Mouse (Mus musculus) stomach, embryonic 15.5 days (tissue): ENCODE measurements around the gene Cox16. TPM values are rescaled to one million over a fixed set of nuclear protein-coding genes. Genes with fewer than 3 reads are reported as not detected.
"Not testable (repeated sequence)": the region's sequence is repeated elsewhere in the genome, so short reads cannot be mapped to it uniquely, and the experiment has no call there.

ENCODE experiments used
- ATAC-seq: fragments of 200-750 bp; cut with Nextera tagmentation; 2 replicates; pipeline ENCODE4 v1.8.0; 2017; ENCODE audit warnings: low read depth, moderate number of reproducible peaks, moderate TSS enrichment; ENCODE audit not compliant: insufficient read depth, low FRiP score
- H3K27ac ChIP-seq: fragments of 300-500 bp; sonication (generic); 2 replicates; pipeline ENCODE4 v1.5.1; 2015; ENCODE audit warnings: mild to moderate bottlenecking, inconsistent platforms
- H3K27me3 ChIP-seq: fragments of 300-500 bp; sonication (generic); replicated peaks from 2 replicates; pipeline ENCODE4 v1.6.1; 2015; ENCODE audit warnings: inconsistent platforms
- H3K36me3 ChIP-seq: fragments of 300-500 bp; sonication (generic); 2 replicates; pipeline ENCODE4 v1.6.1; 2015; ENCODE audit warnings: inconsistent platforms
- H3K4me1 ChIP-seq: fragments of 300-500 bp; sonication (generic); 2 replicates; pipeline ENCODE4 v1.6.1; 2015; ENCODE audit warnings: inconsistent platforms
- H3K4me2 ChIP-seq: fragments of 300-500 bp; sonication (generic); 2 replicates; pipeline ENCODE4 v1.6.1; 2015; ENCODE audit warnings: mild to moderate bottlenecking, inconsistent platforms
- H3K4me3 ChIP-seq: fragments of 300-500 bp; sonication (generic); replicated peaks from 2 replicates; pipeline ENCODE4 v1.5.1; 2015; ENCODE audit warnings: inconsistent platforms
- H3K9ac ChIP-seq: fragments of 300-500 bp; sonication (generic); 2 replicates; pipeline ENCODE4 v1.6.1; 2015; ENCODE audit warnings: inconsistent platforms
- H3K9me3 ChIP-seq: fragments of 300-500 bp; sonication (generic); 2 replicates; pipeline ENCODE4 v1.6.1; 2016; ENCODE audit warnings: inconsistent platforms
- WGBS: fragments of 180-500 bp; shearing (Covaris S2); methylation state at CpG from one replicate; pipeline ENCODE4 v1.1.7; 2015; 5-methylcytosine and 5-hydroxymethylcytosine counted together
- polyA plus RNA-seq: library from polyadenylated mRNA; unstranded; fragments of >200 nt; fragmentation: Nextera tagmentation; extraction: Ambion mirVana; gene quantifications from 2 replicates; pipeline ENCODE4 v1.2.1, GENCODE M21; 2015

The Cox16 gene
- polyA plus RNA-seq, 1 experiment from 2014 or later = 150 TPM

DNA sequence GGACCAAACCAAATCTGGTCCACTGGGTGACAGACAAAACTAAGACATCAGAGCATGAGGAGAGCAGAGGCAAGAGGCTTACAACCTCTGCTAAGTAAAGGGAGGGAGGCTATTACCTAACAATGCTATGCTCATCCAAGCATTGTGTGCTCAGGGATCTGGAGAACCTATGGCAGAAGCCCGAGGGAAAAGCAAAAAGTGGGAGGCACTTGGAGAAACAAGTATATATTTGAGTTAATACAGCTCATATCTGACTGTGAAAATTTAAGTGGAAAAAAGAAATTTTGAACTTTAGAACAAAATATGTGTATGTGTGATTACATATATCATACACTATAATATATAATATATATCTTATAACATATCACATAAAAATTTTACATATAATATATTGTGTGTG lies 63.1 kb downstream of the Cox16 start, which contains the start of gene Adam4:
Adam4 (minus strand) TSS at position 101 of the 400 bp plus-strand sequence.
- Histone ChIP-seq H3K27me3 (no peaks in the 10 kb centered on the region), H3K36me3 (0 out of 2 replicates have a peak, but pooled peaks cover 6% of the 10 kb centered on the region), H3K9ac (no peak within 1 kb of the TSS), H3K27ac (no peak within 1 kb of the TSS), H3K4me3 (no peak within 1 kb of the TSS), H3K4me1 (no peaks in the 10 kb centered on the region), H3K4me2 (no peak within 1 kb of the TSS), H3K9me3 (no peaks in the 10 kb centered on the region)
- no peak for ATAC-seq
- WGBS = 86% methylated on average over 1 of the region's 1 CpGs

DNA sequence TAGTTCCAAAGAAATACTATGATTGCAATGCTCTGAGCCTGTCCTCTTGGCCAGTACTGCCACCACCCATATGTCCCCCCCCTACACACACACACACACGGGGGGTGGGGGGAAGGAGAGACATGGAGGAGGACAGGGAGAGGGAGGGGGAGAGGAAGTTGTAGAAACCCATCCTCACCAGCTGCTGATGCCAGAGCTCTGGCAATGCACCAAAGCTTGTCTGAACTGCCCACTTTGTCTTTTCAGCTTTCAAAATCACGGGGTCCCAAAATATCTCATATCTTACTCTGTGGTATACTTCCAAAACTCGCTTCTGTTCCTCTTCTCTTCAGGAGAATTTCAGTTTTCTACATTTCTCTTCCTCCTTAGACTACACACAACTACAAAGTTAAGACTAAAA lies 71.7 kb downstream of the Cox16 start:
- Histone ChIP-seq H3K9me3 (no peaks in the 10 kb centered on the region), H3K4me3 (no peak overlapping the region), H3K9ac (no peak overlapping the region), H3K4me2 (no peak overlapping the region), H3K4me1 (no peaks in the 10 kb centered on the region), H3K27me3 (no peaks in the 10 kb centered on the region), H3K27ac (no peak overlapping the region), H3K36me3 (no peaks in the 10 kb centered on the region)
- no peak for ATAC-seq
- WGBS = 66% methylated on average over 3 of the region's 3 CpGs

DNA sequence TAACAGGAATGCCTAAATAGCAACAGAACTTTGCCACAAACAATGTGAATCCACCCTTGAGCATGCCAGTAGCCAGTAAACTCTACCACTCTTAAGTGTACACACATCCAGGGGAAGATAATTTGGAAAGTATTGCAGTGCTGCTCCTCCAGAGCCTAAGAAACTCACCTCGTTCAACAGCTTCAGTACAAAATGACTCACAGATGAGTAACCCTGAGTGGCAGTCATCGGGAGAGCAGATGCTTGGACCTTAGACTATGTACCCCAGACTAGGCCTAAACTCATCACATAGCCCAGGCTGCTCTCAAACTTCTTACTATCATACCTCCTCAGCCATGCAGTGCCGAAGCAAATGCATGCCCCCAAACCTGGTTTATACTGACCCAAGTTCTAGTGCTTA lies 76.0 kb downstream of the Cox16 start:
- Histone ChIP-seq H3K4me2 (no peak overlapping the region), H3K9me3 (no peaks in the 10 kb centered on the region), H3K27ac (no peak overlapping the region), H3K4me1 (no peaks in the 10 kb centered on the region), H3K9ac (no peak overlapping the region), H3K27me3 (no peaks in the 10 kb centered on the region), H3K36me3 (no peaks in the 10 kb centered on the region), H3K4me3 (no peak overlapping the region)
- no peak for ATAC-seq
- 82% methylated on average over 3 of the region's 3 CpGs for WGBS

DNA sequence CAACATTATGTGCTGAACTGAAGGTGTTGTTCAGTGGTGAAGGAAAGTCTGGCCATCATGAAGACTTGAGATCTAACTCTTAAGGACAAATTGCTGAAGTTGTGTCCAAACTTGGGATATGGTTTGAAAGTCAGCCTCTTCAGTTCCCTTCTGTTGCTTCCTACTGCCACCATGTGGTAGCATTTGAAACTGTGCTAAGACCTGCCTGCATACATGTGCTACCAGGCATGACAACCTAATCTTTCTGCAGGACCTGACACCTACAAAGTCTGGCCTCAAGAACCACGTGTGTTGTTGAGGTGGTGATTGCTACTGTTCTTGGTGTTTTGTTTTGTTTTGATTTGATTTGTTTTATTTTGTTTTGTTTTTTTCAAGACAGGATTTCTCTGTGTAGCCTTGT lies 82.7 kb downstream of the Cox16 start:
- no peak overlapping the region for H3K9ac ChIP-seq
- no peak overlapping the region for H3K4me2 ChIP-seq
- no peaks in the 10 kb centered on the region for H3K36me3 ChIP-seq
- 12% methylated on average over 1 of the region's 1 CpGs for WGBS
- no peak for ATAC-seq
- no peak overlapping the region for H3K4me3 ChIP-seq
- no peaks in the 10 kb centered on the region for H3K9me3 ChIP-seq
- no peaks in the 10 kb centered on the region for H3K4me1 ChIP-seq
- H3K27me3 ChIP-seq = no peaks in the 10 kb centered on the region
- H3K27ac ChIP-seq = no peak overlapping the region

DNA sequence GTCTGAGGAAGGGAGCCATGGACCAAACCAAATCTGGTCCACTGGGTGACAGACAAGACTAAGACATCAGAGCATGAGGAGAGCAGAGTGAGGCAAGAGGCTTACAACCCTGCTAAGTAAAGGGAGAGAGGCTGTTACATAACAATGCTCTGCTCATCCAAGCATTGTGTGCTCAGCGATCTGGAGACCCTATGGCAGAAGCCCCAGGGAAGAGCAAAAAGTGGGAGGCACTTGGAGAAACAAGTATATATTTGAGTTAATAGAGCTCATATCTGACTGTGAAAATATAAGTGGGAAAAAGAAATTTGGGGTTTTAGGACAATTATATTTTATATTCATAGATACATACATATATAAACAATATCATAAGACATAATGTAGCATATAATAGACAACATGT lies 105.6 kb downstream of the Cox16 start, which contains the start of gene Gm4787:
Gm4787 (minus strand) TSS at position 101 of the 400 bp plus-strand sequence.
- not testable (repeated sequence) for ATAC-seq, H3K27ac ChIP-seq, H3K36me3 ChIP-seq, H3K9me3 ChIP-seq, H3K27me3 ChIP-seq, H3K4me3 ChIP-seq, H3K9ac ChIP-seq, H3K4me2 ChIP-seq, H3K4me1 ChIP-seq
- WGBS = 75% methylated on average over 1 of the region's 1 CpGs

DNA sequence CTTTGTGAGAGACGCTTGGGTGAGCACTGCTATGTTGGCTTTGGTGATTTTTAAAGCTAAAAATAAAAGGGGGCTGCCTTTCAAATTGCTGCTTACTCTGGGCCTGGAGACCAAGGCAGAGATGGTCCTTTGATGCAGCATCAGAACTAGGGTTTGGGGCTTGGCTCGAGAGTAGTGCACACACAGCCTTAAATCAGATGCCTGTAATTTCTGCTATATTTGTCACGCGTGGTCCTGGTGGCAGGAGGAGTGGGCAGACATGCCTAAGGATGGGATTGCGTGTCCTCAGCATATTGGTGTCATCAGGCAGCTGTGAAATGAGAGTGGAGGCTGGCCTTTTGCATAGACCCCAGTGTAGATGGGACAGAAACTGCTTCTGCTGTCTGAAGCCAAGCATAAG lies 151.1 kb downstream of the Cox16 start:
- H3K9me3 ChIP-seq = no peaks in the 10 kb centered on the region
- no peak overlapping the region for H3K27ac ChIP-seq
- 71% methylated on average over 5 of the region's 5 CpGs for WGBS
- H3K36me3 ChIP-seq = no peaks in the 10 kb centered on the region
- no peak for ATAC-seq
- H3K4me2 ChIP-seq = peak overlapping the region; percentile 100; the same call in 1 of the 2 replicates
- H3K27me3 ChIP-seq = peaks cover 13% of the 10 kb centered on the region; the same call in 1 of the 2 replicates
- peaks cover 12% of the 10 kb centered on the region; the same call in 1 of the 2 replicates for H3K4me1 ChIP-seq
- H3K9ac ChIP-seq = no peak overlapping the region
- H3K4me3 ChIP-seq = no peak overlapping the region

DNA sequence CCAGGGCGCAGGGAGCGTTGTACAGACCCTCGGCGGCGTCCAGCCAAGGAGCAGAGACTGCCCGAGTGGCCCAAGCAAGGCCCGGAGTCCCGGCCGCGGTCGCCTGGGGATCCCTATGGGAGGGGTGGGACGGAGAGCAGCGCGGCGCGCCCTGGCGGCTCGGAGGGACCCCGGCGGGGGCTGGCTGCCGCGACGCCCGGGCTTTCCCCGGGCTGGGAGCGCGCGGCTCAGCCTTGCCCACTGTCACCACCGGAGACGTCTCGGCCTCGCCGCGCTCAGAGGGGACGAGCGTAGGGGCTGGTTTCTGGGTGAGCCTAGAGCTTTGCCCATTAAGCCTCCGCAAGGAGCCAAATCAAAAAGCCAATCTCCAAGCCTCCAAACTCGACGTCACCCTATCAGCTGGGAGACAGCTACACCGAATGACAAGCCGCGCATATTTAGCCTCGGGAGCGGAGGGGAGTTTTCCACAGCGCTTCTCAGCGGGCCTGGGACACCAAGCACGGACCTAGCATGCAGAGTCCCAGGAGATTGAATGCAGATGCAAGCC lies 152.0 kb downstream of the Cox16 start, which contains the start of gene Slc8a3:
Slc8a3 (minus strand) TSS at position 306 of the 547 bp plus-strand sequence.
- peak within 1 kb of the TSS; percentile 77 for H3K9ac ChIP-seq
- peak; percentile 56 for ATAC-seq
- H3K36me3 ChIP-seq = no peaks in the 10 kb centered on the region
- peaks cover 12% of the 10 kb centered on the region; the same call in 1 of the 2 replicates for H3K4me1 ChIP-seq
- WGBS = under 1% methylated on average over 45 of the region's 47 CpGs
- peak within 1 kb of the TSS; percentile 100 for H3K4me2 ChIP-seq
- peak within 1 kb of the TSS; percentile 61 for H3K4me3 ChIP-seq
- no peak within 1 kb of the TSS for H3K27ac ChIP-seq
- no peaks in the 10 kb centered on the region for H3K9me3 ChIP-seq
- peaks cover 13% of the 10 kb centered on the region; the same call in 1 of the 2 replicates for H3K27me3 ChIP-seq

DNA sequence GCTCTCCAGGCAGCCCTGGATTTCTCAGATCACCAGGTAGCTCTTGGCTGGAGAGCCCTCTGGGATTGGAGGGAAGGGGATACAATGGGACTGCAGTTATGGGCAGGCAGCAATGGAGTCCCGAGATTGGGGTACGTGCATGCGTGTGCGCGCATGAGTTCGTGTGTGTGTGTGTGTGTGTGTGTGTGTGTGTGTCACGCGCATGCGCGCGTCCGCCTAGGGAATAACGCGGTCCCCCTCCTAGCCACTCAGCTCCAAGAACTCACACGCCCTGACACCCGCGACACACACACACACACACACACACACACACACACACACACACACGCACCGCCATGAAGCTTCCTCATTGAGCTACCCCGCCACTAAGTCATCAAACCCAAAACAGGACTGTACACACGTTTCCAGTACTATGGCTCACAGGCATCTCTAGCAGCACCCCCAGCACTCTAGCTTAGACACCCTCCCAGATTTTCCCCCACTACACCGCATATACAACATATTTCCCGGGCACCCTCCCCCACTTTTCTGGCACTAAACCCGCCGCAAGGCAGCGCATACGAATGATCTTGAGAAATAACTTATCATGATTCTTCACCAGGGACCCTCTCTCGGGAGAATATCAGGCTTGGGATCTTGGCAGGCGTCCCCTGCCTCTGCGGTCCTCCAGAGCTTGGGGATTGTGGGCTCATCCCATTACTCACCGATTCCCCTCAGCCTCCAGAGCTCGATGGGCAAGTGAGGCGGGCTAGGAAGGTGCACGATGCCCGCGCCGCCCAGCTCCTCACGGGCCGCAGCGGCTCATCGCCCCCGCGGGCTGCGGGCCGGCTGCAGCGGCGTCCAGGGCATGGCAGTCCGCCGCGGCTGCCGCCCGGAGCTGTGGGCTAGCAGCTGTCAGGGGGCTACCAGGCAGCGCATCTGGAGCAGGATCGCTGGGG lies 152.7 kb downstream of the Cox16 start:
- peak overlapping the region; percentile 77 for H3K9ac ChIP-seq
- no peaks in the 10 kb centered on the region for H3K9me3 ChIP-seq
- no peaks in the 10 kb centered on the region for H3K36me3 ChIP-seq
- H3K4me2 ChIP-seq = peak overlapping the region; percentile 100
- 0 out of 2 replicates have a peak, but pooled peaks have one; percentile 27 for ATAC-seq
- H3K27ac ChIP-seq = no peak overlapping the region
- H3K27me3 ChIP-seq = peaks cover 13% of the 10 kb centered on the region; the same call in 1 of the 2 replicates
- WGBS = 3% methylated on average over 52 of the region's 54 CpGs
- H3K4me1 ChIP-seq = peaks cover 12% of the 10 kb centered on the region; the same call in 1 of the 2 replicates
- peak overlapping the region; percentile 61 for H3K4me3 ChIP-seq

DNA sequence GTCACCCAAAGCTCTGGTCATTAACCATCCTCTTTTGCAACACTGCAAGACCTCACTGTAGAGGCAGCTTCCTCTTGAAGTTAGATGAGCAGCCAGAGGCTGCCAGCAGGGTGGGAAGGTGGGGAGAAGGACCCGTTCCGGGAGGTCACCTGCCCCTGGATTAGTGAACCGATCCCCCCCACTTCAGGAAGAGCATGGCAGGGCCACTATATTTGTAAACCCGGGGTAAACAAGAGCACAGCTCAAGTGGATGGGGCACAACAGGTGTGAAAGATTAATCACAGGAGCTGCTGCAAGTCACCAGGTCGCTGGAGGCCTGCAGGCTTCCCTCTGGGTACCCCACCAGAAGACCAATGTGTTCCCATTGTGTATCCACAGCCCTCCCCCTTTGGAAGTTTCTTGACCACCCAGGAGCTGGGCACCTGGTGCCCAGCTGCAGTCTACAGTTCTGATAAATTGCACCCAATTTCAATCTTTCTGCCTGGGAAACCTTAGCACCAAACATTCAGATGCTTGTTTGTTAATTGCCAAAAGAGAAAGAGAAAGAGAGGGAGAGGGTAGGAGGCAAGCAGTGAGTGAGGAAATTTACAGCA lies 153.8 kb downstream of the Cox16 start:
- ATAC-seq = no peak
- H3K9me3 ChIP-seq = no peaks in the 10 kb centered on the region
- H3K27me3 ChIP-seq = peaks cover 13% of the 10 kb centered on the region; the same call in 1 of the 2 replicates
- H3K4me1 ChIP-seq = peaks cover 12% of the 10 kb centered on the region; the same call in 1 of the 2 replicates
- 26% methylated on average over 5 of the region's 5 CpGs for WGBS
- H3K36me3 ChIP-seq = no peaks in the 10 kb centered on the region
- H3K4me3 ChIP-seq = no peak overlapping the region
- H3K4me2 ChIP-seq = no peak overlapping the region
- no peak overlapping the region for H3K27ac ChIP-seq
- no peak overlapping the region for H3K9ac ChIP-seq

DNA sequence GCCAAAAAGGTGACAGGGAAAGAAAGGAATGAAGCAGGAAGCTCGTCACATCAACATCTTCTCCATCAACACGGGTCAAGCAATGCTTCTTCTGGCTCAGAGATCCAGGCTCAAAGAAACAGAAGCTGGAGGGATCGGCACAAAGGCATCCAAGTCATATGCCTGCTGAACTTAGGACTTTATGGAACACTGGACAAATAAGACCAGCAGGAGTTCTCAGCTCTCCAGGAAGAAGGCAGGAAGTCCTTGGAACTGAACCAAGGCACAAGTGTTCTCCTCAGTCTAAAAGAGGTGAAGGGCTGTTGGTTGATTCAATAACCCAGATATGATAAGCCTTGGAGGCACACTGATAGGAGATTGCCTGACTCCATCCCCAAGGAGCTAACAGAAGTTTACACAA lies 159.9 kb downstream of the Cox16 start:
- Histone ChIP-seq H3K27me3 (no peaks in the 10 kb centered on the region), H3K36me3 (no peaks in the 10 kb centered on the region), H3K27ac (no peak overlapping the region), H3K9ac (no peak overlapping the region), H3K4me1 (no peaks in the 10 kb centered on the region), H3K4me3 (no peak overlapping the region), H3K9me3 (no peaks in the 10 kb centered on the region), H3K4me2 (no peak overlapping the region)
- WGBS = 75% methylated on average over 3 of the region's 3 CpGs
- no peak for ATAC-seq

DNA sequence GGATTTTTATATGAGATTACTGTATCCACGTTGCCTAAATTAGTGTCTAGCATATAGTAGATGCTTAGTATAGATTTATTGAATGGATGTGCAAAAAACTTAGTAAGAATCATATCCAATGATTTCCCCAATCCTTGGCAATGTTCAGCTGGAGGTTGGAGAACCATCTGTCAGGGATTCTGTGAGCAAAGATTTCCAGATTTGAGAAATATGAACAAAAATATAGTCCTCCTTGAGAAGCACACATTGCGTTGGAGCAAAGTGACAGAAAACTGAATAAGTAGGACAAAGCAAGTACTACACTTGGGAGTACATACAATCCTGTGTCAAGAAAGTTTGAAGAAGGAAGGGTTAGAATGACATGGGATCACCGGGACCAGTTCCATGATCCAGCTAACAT lies 160.8 kb downstream of the Cox16 start:
- Histone ChIP-seq H3K27ac (no peak overlapping the region), H3K36me3 (no peaks in the 10 kb centered on the region), H3K9ac (no peak overlapping the region), H3K4me2 (no peak overlapping the region), H3K9me3 (no peaks in the 10 kb centered on the region), H3K4me3 (no peak overlapping the region), H3K27me3 (no peaks in the 10 kb centered on the region), H3K4me1 (no peaks in the 10 kb centered on the region)
- WGBS = 89% methylated on average over 3 of the region's 3 CpGs
- no peak for ATAC-seq
